Mouse (Mus musculus) megakaryocyte, embryonic 14.5 days (primary cell): ENCODE results near the gene 4930535I16Rik. TPM values are rescaled to one million over a fixed set of nuclear protein-coding genes. Genes with fewer than 3 reads are reported as not detected.

ENCODE experiments used
- H3K27me3 ChIP-seq: replicated peaks from 2 replicates; pipeline ENCODE3; 2012; ENCODE audit warnings: inconsistent platforms
- H3K36me3 ChIP-seq: replicated peaks from 2 replicates; pipeline ENCODE3; 2012; ENCODE audit warnings: low read length, inconsistent platforms, mixed read lengths
- H3K4me1 ChIP-seq: 2 replicates; pipeline ENCODE4 v1.6.1; 2012; ENCODE audit warnings: inconsistent platforms
- H3K4me3 ChIP-seq: replicated peaks from 2 replicates; pipeline ENCODE3; 2012; ENCODE audit warnings: moderate library complexity, mild to moderate bottlenecking, inconsistent platforms
- H3K9me3 ChIP-seq: 2 replicates; pipeline ENCODE4 v1.6.1; 2012; ENCODE audit warnings: inconsistent platforms
- FLI1 ChIP-seq: IDR thresholded peaks from 2 replicates; pipeline ENCODE4 v1.6.1; 2012; ENCODE audit warnings: low read length, inconsistent platforms, mixed read lengths
- GATA1 ChIP-seq: IDR thresholded peaks from 3 replicates; pipeline ENCODE4 v1.6.1; 2012; ENCODE audit warnings: mixed read lengths, low read length, inconsistent platforms, borderline replicate concordance
- polyA plus RNA-seq: library from polyadenylated mRNA; stranded (reverse); fragments of >175 nt; gene quantifications from 2 replicates; pipeline ENCODE4 v1.2.3, GENCODE M21; 2012; ENCODE audit warnings: low replicate concordance; ENCODE audit not compliant: insufficient read depth

4930535I16Rik gene
- polyA plus RNA-seq, 1 experiment: not detected

DNA sequence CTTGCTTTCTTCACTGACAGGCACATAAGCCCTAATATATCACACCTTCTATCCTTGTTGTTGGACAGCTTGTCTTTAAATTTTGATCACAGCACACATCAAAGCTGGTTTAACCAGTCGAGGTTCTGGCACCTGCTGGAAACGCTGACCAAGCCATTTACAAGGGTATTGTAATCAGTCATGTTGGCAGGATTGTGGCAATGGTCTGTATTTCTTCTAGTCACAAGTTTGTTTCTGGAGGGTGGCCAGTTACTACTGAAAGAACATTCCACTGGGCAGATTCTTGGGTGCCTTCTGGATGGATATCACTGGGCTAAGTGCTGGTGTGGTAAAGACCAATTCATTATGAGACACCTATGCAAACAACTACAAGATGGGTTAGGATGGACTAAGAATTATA lies 5.4 kb downstream of the 4930535I16Rik start:
- TF ChIP-seq GATA1 (no peak), FLI1 (no peak)
- Histone ChIP-seq H3K36me3 (peaks cover 63% of the 10 kb centered on the region), H3K9me3 (no peaks in the 10 kb centered on the region), H3K27me3 (no peaks in the 10 kb centered on the region), H3K4me3 (no peak overlapping the region), H3K4me1 (peaks cover 51% of the 10 kb centered on the region)

DNA sequence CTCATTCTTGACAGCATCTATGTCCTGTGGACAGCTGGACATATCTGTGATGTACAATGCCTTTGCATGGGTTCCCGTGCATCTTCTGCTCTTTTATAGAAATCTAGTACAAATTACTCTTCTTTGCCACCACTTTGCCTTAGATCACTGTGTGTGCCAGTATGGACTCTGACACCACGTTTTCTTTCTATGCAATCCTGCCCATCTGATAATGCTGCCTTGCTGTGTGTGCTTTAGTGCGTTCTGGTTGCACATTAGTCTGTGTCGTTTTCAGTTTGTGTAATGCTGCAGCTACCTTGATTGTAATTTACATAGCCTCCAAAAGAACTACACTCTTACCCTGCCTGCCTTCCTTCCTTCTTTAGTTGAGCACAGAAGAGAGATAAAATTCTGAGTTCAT lies 6.3 kb downstream of the 4930535I16Rik start:
- H3K9me3 ChIP-seq: no peaks in the 10 kb centered on the region
- H3K4me3 ChIP-seq: no peak overlapping the region
- peaks cover 63% of the 10 kb centered on the region for H3K36me3 ChIP-seq
- TF ChIP-seq FLI1: no peak
- no peak for TF ChIP-seq GATA1
- no peaks in the 10 kb centered on the region for H3K27me3 ChIP-seq
- H3K4me1 ChIP-seq: peaks cover 55% of the 10 kb centered on the region

DNA sequence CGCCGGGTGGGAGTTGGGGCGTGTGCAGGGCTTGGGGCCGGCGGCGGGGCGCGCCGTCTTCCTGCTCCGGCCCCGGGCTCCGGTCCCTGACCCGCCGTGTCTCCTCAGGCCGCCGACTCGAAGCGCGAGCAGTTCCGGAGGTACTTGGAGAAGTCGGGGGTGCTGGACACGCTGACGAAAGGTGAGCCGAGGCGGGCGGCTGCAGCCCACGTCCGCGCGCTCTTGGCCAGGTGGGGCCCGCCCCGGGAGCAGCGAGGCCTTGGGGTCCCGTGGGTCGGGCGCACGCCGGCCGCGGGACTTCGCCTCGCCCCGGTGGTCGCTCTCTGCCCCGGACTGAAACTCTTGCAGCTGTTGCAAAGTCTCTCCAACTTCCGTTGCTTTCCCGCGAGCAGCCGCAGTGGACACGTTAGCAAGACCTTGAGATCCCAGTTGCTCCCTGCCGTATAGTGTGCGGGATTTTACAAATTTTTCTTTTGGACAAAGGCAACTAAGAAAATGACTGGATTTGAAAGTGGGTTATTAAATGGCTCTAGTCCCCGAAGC lies 12.6 kb downstream of the 4930535I16Rik start:
- no peak for TF ChIP-seq GATA1
- TF ChIP-seq FLI1: no peak

DNA sequence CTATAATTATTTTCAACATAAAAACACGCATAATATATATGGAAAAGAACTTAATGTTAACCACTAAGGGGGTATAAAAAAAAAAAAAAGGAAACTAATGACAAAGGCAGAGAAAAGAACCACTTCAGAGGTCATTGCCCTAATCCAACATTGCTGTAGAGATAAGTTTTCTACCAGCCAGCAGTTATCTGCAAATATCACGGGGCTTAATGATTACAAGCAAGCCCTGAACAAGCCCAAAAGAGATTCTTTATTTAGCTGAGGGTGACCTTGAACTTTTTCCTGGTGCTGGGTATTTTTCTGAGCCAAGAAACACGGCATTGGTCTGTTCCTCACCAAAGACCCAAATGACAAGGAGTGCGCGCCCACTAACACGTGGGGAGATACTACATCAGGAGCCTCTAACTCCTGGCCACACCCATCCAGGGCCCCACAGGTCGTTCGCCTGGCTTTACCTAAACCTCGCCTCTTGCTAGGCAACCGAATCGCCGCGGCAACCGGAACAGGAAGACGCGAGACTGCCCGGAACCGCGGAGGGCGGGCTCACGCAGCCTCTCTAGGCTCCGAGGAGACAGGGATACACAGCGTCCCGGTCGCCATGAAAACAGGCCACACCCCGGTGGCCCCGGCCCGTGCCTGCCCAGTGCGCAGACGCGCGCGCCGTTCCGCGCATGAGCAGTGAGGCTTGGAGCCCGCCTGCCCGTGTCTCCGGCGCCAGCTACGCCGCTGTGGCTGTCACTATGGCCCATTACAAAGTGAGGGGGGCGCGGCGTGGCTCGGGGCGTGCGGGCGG lies 13.3 kb downstream of the 4930535I16Rik start, which contains the start of gene Mycbp:
TSS of gene Mycbp (plus strand) at position 500 of the 793 bp plus-strand sequence.
- peaks cover 16% of the 10 kb centered on the region for H3K36me3 ChIP-seq
- peaks cover 48% of the 10 kb centered on the region for H3K4me1 ChIP-seq
- no peaks in the 10 kb centered on the region for H3K9me3 ChIP-seq
- no peak for TF ChIP-seq FLI1
- no peak for TF ChIP-seq GATA1
- peak within 1 kb of the TSS; percentile 98 for H3K4me3 ChIP-seq
- no peaks in the 10 kb centered on the region for H3K27me3 ChIP-seq

More for the DNA sequence above, 12.6 kb downstream of the 4930535I16Rik start:
- H3K27me3 ChIP-seq: no peaks in the 10 kb centered on the region
- H3K4me3 ChIP-seq: peak overlapping the region; percentile 98
- peaks cover 48% of the 10 kb centered on the region for H3K4me1 ChIP-seq
- H3K36me3 ChIP-seq: peaks cover 23% of the 10 kb centered on the region
- H3K9me3 ChIP-seq: no peaks in the 10 kb centered on the region

DNA sequence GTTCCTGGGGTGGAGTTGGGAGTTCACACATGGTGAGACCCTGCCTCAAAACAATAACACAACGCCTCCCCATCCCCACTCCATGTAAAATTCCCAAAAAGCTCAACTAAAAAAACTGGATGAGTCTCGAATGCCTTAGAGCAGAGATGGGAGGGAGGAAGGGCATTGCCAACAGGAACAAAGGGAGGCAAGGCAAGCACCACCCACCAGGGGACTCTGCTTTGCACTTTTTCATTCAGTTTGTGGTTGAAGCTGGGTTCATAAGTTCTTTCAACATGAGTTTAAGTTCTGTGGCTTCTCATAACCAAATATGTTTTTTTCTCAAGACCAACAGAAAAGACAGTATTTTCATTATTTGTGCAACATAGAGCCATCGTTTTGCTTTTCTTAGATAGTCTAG lies 14.4 kb downstream of the 4930535I16Rik start:
- Histone ChIP-seq H3K4me3 (peak overlapping the region; percentile 42), H3K27me3 (no peaks in the 10 kb centered on the region), H3K4me1 (peaks cover 37% of the 10 kb centered on the region), H3K36me3 (peaks cover 5% of the 10 kb centered on the region), H3K9me3 (no peaks in the 10 kb centered on the region)
- TF ChIP-seq FLI1 (no peak), GATA1 (no peak)

DNA sequence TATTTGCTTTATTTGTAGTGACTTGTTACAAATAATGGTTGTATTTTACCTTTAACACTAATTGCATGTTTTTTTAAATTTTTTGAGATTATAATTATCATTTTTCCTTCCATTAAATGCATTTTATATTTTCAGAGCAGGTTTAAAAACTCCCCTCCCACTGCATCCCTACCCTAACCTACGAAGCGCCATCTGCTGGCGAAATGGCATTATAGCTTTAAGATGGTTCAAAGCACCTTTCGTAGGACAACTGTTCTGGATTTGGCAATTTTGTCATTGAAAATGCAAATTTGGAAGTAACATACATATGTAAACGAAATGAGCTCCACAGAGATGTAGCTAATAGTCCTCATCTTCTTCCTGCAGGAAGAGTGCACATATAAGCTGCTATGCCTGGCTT lies 19.1 kb downstream of the 4930535I16Rik start:
- H3K27me3 ChIP-seq: peaks cover 15% of the 10 kb centered on the region
- H3K4me1 ChIP-seq: peaks cover 10% of the 10 kb centered on the region
- H3K4me3 ChIP-seq: no peak overlapping the region
- no peaks in the 10 kb centered on the region for H3K9me3 ChIP-seq
- H3K36me3 ChIP-seq: no peaks in the 10 kb centered on the region
- no peak for TF ChIP-seq FLI1
- TF ChIP-seq GATA1: no peak

DNA sequence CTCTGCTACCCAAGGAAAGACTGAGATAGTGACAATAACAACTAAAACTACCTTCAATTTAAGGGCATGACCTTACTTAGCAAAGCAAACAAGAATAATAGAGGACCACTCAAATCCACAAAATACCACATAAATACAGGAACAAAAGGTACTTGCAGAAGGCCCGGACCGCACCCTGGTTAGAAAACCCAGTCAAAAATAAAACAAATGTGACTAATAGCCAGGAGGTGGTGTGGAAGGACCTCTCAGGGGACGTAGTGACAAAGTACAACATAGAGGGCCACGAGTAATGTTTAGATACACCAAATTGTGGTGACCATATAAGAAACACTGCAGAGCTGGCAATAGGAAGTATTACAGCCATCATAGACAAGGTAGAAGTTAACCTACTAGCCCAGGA lies 23.5 kb downstream of the 4930535I16Rik start:
- Histone ChIP-seq H3K9me3 (peaks cover under 1% of the 10 kb centered on the region; the same call in 1 of the 2 replicates), H3K36me3 (no peaks in the 10 kb centered on the region), H3K4me1 (no peaks in the 10 kb centered on the region), H3K4me3 (no peak overlapping the region), H3K27me3 (peaks cover 21% of the 10 kb centered on the region)
- no peak for TF ChIP-seq GATA1
- no peak for TF ChIP-seq FLI1

DNA sequence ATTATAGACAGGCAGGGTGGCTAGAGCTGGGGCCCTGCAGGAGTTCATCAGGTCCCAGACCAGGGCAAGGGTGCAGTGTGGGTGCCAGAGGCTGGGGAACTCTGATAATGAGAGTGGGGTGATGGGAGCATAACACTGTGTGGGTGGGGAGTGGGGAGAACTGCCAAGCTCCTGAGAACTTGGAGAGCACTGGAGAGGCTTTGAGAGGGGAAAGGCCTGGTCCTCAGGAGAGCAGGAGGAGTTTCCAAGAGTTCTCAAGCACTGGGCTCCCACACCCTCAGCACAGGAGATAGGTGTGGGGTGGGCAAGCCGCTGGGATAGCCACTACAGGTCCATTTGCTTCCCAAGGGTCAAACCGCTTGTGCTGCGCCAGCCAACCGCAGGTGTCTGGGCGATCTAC lies 24.1 kb downstream of the 4930535I16Rik start:
- peaks cover 2% of the 10 kb centered on the region; the same call in 1 of the 2 replicates for H3K9me3 ChIP-seq
- TF ChIP-seq FLI1 (no peak), GATA1 (no peak)

More for the DNA sequence above, 24.1 kb downstream of the 4930535I16Rik start:
- Histone ChIP-seq H3K36me3 (no peaks in the 10 kb centered on the region), H3K4me3 (no peak overlapping the region), H3K4me1 (no peaks in the 10 kb centered on the region), H3K27me3 (peaks cover 21% of the 10 kb centered on the region)

Other genes starting within 250 kb of the 4930535I16Rik start
- 23.7 and 41.2 TPM in 2 replicates for gene Macf1, start 233.7 kb downstream of the 4930535I16Rik start, polyA plus RNA-seq
- gene Ndufs5, start 199.8 kb downstream of the 4930535I16Rik start, polyA plus RNA-seq: 4.2 and 79.5 TPM in 2 replicates
- gene Akirin1, start 167.7 kb downstream of the 4930535I16Rik start, polyA plus RNA-seq: 189 and 1,056 TPM in 2 replicates
- not detected in 2 replicates for gene Rhbdl2, start 130.1 kb downstream of the 4930535I16Rik start, polyA plus RNA-seq
- not detected in 2 replicates for gene 4933427I04Rik, start 58.3 kb downstream of the 4930535I16Rik start, polyA plus RNA-seq
- gene Mycbp, start 13.2 kb downstream of the 4930535I16Rik start, polyA plus RNA-seq: 1.8 and 47.7 TPM in 2 replicates
- gene Rragc, start 576 bp downstream of the 4930535I16Rik start, polyA plus RNA-seq: 5.8 and 10.4 TPM in 2 replicates